Mouse (Mus musculus) heart, postnatal 0 days (tissue): Measurements from ENCODE around the gene Map1s. TPM values are rescaled to one million over a fixed set of nuclear protein-coding genes. Genes with fewer than 3 reads are reported as not detected.
A peak's percentile ranks its signal among the peaks of the same experiment; 100 is the strongest.

ENCODE experiments used
- ATAC-seq: fragments of 200-750 bp; cut with Nextera tagmentation; 2 replicates; pipeline ENCODE4 v1.8.0; 2017; ENCODE audit warnings: low read depth, moderate number of reproducible peaks, moderate library complexity; ENCODE audit not compliant: insufficient read depth
- DNase-seq: peaks from one replicate; pipeline ENCODE4 v3.0.0-alpha.2; 2016; ENCODE audit warnings: low spot score
- H3K27ac ChIP-seq: fragments of 300-500 bp; sonication (generic); 2 replicates; pipeline ENCODE4 v1.5.1; 2014; ENCODE audit warnings: low read depth, mild to moderate bottlenecking
- H3K27me3 ChIP-seq: fragments of 300-500 bp; sonication (generic); 2 replicates; pipeline ENCODE4 v1.6.1; 2014; ENCODE audit warnings: low read length, mixed read lengths; ENCODE audit not compliant: control insufficient read depth, insufficient read depth
- H3K36me3 ChIP-seq: fragments of 300-500 bp; sonication (generic); replicated peaks from 2 replicates; pipeline ENCODE4 v1.6.1; 2014; ENCODE audit warnings: low read length, mixed read lengths; ENCODE audit not compliant: control insufficient read depth, insufficient read depth
- H3K4me1 ChIP-seq: fragments of 300-500 bp; sonication (generic); 2 replicates; pipeline ENCODE4 v1.6.1; 2014; ENCODE audit warnings: antibody characterized with exemption; ENCODE audit not compliant: control insufficient read depth, insufficient read depth
- H3K4me2 ChIP-seq: fragments of 300-500 bp; sonication (generic); 2 replicates; pipeline ENCODE4 v1.6.1; 2014; ENCODE audit warnings: low read depth, mild to moderate bottlenecking, low read length, moderate library complexity
- H3K4me3 ChIP-seq: fragments of 300-500 bp; sonication (generic); 2 replicates; pipeline ENCODE4 v1.5.1; 2014; ENCODE audit warnings: low read depth, low read length
- H3K9ac ChIP-seq: fragments of 300-500 bp; sonication (generic); replicated peaks from 2 replicates; pipeline ENCODE4 v1.6.1; 2014; ENCODE audit warnings: low read depth, low read length, mixed read lengths
- H3K9me3 ChIP-seq: fragments of 300-500 bp; sonication (generic); replicated peaks from 2 replicates; pipeline ENCODE4 v1.6.1; 2016; ENCODE audit warnings: low read length; ENCODE audit not compliant: control insufficient read depth
- CTCF ChIP-seq: IDR thresholded peaks from 2 replicates; pipeline ENCODE4 v1.5.1; 2016; ENCODE audit warnings: antibody characterized with exemption, control low read depth, low read depth
- EP300 ChIP-seq: IDR thresholded peaks from 2 replicates; pipeline ENCODE4 v1.6.1; 2016; ENCODE audit warnings: antibody characterized with exemption, low read depth
- WGBS: fragments of 180-500 bp; shearing (Covaris S2); extraction: QIAGEN DNeasy Blood & Tissue Kit; methylation state at CpG from one replicate; pipeline ENCODE4 v1.1.7; 2014; 5-methylcytosine and 5-hydroxymethylcytosine counted together
- polyA plus RNA-seq: library from polyadenylated mRNA; unstranded; fragments of >200 nt; fragmentation: Nextera tagmentation; extraction: Ambion mirVana; gene quantifications from 2 replicates; pipeline ENCODE4 v1.2.1, GENCODE M21; 2015
- total RNA-seq: library from RNA; depleted of rRNA; stranded (reverse); fragments of >200 nt; gene quantifications from 2 replicates; pipeline ENCODE4 v1.2.3, GENCODE M21; 2014; ENCODE audit warnings: low replicate concordance

Gene Map1s
- total and polyA plus RNA-seq, 2 experiments from 2014 or later = 24.9 to 32.6 TPM

DNA sequence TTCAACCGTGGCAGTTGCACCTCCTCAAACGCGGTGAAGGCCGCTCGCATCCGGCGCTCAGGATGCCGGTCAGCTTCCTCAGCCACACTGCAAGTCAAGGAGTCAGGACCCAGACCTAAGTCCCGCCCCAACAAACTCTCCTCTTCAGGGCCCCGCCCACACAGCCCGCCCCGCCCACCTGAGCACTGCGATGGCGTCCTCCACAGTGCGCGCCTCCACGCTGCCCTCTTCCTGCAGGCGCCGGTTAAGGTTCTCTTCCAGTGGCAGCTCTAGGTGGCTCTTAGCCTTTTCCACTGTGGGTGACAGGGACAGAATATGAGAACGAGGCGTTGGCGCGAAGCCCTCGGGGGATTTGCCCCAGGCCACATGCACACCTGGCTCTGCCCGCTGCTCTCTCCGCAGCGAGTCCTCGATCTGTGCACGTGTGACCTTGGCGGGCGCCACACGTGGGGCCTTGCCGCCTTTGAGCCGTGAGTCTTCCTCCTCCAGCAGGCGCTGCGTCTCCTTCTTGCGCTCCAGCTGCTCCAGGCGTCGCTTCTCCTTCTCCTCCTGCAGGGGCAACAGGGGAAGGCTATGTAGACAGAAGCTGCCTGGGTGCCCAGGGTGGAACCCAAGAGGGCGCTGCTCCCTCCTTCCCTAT lies 37.1 kb upstream of the Map1s start:
- H3K9me3 ChIP-seq = no peaks in the 10 kb centered on the region
- H3K27ac ChIP-seq = no peak overlapping the region
- ATAC-seq (no peak), DNase-seq (no peak)
- peaks cover 12% of the 10 kb centered on the region; the same call in 1 of the 2 replicates for H3K4me1 ChIP-seq
- 0 out of 2 replicates have a peak, but pooled peaks cover 1% of the 10 kb centered on the region for H3K27me3 ChIP-seq
- no peak overlapping the region for H3K4me2 ChIP-seq
- peaks cover 6% of the 10 kb centered on the region; the same call in 1 of the 2 replicates for H3K36me3 ChIP-seq
- no peak for TF ChIP-seq EP300
- TF ChIP-seq CTCF = no peak
- no peak overlapping the region for H3K9ac ChIP-seq
- H3K4me3 ChIP-seq = no peak overlapping the region
- 48% methylated on average over 39 of the region's 40 CpGs for WGBS

DNA sequence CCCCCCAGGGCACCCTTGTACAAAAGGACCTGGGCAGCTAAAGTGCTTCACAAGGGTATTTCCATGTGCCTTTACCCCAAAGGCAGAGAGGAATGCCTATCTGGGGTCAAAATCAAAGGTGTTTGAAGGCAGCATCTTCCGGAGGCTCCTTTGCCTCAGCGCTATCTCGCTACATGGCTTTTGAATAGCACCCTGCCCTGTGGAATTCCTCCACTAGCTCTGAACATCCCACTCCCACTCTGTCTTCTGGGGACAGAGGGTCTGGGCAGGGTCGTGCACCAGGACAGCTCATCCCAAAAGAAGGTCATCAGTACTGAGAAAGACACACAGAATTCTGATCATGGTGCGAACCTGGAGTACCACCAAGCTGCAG lies 36.5 kb upstream of the Map1s start:
- H3K9ac ChIP-seq = no peak overlapping the region
- no peak overlapping the region for H3K27ac ChIP-seq
- H3K4me2 ChIP-seq = no peak overlapping the region
- 52% methylated on average over 5 of the region's 5 CpGs for WGBS
- no peaks in the 10 kb centered on the region for H3K27me3 ChIP-seq
- peaks cover 10% of the 10 kb centered on the region; the same call in 1 of the 2 replicates for H3K4me1 ChIP-seq
- H3K4me3 ChIP-seq = no peak overlapping the region
- DNase-seq = no peak
- TF ChIP-seq EP300 (no peak), CTCF (no peak)
- H3K36me3 ChIP-seq = peaks cover 6% of the 10 kb centered on the region; the same call in 1 of the 2 replicates
- no peaks in the 10 kb centered on the region for H3K9me3 ChIP-seq
- ATAC-seq = no peak

DNA sequence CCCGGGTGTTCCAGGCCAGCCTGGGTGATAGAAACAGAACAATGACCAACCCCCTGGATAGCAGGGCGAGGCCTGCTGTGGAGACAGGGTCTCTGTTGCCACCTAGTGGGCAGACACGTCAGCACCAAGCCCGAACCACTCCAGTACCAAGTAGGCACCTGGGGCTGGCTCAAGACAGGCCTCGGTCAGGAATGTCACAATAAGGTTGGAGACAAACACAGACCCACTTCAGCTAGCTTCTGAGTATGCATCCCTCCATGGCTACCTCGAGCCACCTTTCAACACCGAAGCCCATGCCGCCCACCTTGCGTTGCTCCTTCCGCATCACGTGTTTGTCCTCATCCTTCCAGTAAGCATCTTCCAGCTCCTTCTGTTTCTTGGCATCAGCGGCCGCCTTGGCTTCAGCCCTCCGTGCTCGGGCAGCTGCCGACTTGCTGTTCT lies 36.1 kb upstream of the Map1s start:
- DNase-seq (peak; percentile 75), ATAC-seq (0 out of 2 replicates have a peak, but pooled peaks have one; percentile 13)
- Histone ChIP-seq H3K9me3 (no peaks in the 10 kb centered on the region), H3K4me3 (no peak overlapping the region), H3K9ac (no peak overlapping the region), H3K4me2 (no peak overlapping the region), H3K4me1 (peaks cover 6% of the 10 kb centered on the region; the same call in 1 of the 2 replicates), H3K36me3 (peaks cover 6% of the 10 kb centered on the region; the same call in 1 of the 2 replicates), H3K27me3 (no peaks in the 10 kb centered on the region), H3K27ac (no peak overlapping the region)
- WGBS = 45% methylated on average over 16 of the region's 16 CpGs
- TF ChIP-seq EP300 (no peak), CTCF (peak; percentile 91)

DNA sequence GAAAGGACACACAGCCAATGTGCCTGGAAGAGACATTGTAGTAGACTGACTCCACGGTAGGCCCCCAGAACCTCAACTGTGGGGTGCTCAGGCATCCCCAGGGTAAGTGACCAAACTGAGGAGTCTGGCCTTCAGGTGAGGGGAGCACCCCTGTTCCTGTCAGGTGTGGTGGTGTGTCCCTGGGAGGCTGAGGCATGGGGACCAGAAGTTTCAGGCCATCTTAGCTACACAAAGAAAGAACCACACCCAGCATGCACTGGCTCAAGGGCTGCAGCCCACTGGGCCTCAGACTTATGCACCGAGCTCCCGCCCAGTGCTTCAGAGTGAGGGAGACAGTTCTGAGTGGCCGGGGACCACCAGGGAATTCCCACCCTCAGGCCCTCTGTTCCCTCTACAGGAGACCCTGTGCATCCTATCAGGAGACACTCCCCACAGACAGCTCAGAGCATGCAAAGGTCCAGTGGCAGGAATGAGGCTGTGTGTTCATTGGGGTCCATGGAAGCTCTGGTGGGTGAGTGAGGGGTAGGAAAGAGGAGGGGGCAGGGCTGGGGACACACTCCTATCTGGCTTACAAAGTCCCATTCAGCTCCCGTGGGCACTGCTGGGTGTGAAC lies 34.4 kb upstream of the Map1s start:
- no peak overlapping the region for H3K4me2 ChIP-seq
- no peak overlapping the region for H3K4me3 ChIP-seq
- no peaks in the 10 kb centered on the region for H3K27me3 ChIP-seq
- 77% methylated on average over 5 of the region's 5 CpGs for WGBS
- H3K9me3 ChIP-seq = no peaks in the 10 kb centered on the region
- ATAC-seq (no peak), DNase-seq (no peak)
- no peak overlapping the region for H3K27ac ChIP-seq
- peaks cover 6% of the 10 kb centered on the region; the same call in 1 of the 2 replicates for H3K36me3 ChIP-seq
- no peak overlapping the region for H3K9ac ChIP-seq
- TF ChIP-seq CTCF (no peak), EP300 (no peak)
- no peaks in the 10 kb centered on the region for H3K4me1 ChIP-seq

DNA sequence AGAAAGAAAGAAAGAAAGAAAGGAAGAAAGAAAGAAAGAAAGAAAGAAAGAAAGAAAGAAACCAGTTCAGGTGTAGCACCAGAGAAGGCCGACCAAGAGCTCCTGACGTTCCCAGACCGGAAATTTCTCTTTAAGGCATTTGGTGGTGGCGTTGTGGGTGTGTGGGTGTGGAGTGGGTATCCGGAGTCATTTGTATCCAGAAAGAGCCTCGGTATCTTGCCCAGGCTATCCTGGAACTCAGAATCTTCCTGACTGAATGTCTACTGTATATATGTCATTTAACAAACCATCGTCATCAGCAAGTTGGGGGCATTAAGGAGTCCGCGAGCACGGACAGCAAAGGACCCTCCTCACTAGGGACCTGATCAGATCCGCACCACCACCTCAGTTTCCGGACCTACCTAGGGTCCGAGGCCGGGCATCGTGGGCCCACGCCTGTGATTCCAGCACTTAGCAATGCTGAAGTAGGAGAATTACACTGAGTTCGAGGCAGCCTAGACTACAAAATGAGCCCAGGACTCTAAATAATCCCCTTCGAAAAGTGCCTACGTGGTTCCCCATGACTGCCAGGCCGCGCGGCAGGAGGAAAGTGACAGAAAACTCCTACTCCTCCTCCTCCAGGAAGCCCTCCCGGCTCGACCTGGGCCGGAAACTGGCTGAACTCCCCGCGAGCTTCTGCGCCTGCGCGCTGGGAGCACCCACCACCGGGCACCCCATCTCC lies 32.9 kb upstream of the Map1s start:
- Histone ChIP-seq H3K36me3 (peaks cover 6% of the 10 kb centered on the region; the same call in 1 of the 2 replicates), H3K4me2 (peak overlapping the region; percentile 83), H3K9me3 (no peaks in the 10 kb centered on the region), H3K4me3 (peak overlapping the region; percentile 94), H3K4me1 (no peaks in the 10 kb centered on the region), H3K9ac (peak overlapping the region; percentile 82), H3K27ac (peak overlapping the region; percentile 79), H3K27me3 (no peaks in the 10 kb centered on the region)
- DNase-seq (no peak), ATAC-seq (no peak)
- WGBS = 3% methylated on average over 31 of the region's 31 CpGs
- TF ChIP-seq CTCF = no peak
- TF ChIP-seq EP300 = no peak
